Mouse (Mus musculus) heart, adult 18-20 months (tissue): Measurements from ENCODE around the gene Adgrb2. TPM values are rescaled to one million over a fixed set of nuclear protein-coding genes. Genes with fewer than 3 reads are reported as not detected.

Experiments
- total RNA-seq, 2 experiments: library from RNA; stranded (reverse); gene quantifications; 2 replicates each; pipeline ENCODE4 v1.2.3; 2021

Gene Adgrb2
- total RNA-seq, 2 experiments from 2014 or later: 2.1 to 2.4 TPM

Other genes with a start within 250 kb of the Adgrb2 start
- gene Khdrbs1, start 242.6 kb upstream of the Adgrb2 start, total RNA-seq: 10 to 100 TPM; 34.3 to 38.7 TPM
- 100 to 1,000 TPM; 202 to 222 TPM for gene Ptp4a2, start 173.7 kb upstream of the Adgrb2 start, total RNA-seq
- not detected for gene Spocd1, start 55.6 kb upstream of the Adgrb2 start, total RNA-seq
- gene Col16a1, start 63.0 kb downstream of the Adgrb2 start, total RNA-seq: 1 to 10 TPM; 4.5 to 4.6 TPM
- gene Pef1, start 117.7 kb downstream of the Adgrb2 start, total RNA-seq: 10 to 100 TPM; 31.3 to 40.1 TPM
- gene Hcrtr1, start 154.5 kb downstream of the Adgrb2 start, total RNA-seq: not detected
- 10 to 100 TPM; 55.7 to 66.1 TPM for gene Tinagl1, start 190.3 kb downstream of the Adgrb2 start, total RNA-seq
- gene Gm853, start 237.5 kb downstream of the Adgrb2 start, total RNA-seq: not detected